Mouse (Mus musculus) thymus, postnatal 10 days (tissue): ENCODE data around the gene Zfp319.
A peak's percentile ranks its signal among the peaks of the same experiment; 100 is the strongest.

ENCODE experiments used
- DNase-seq, 2 experiments: peaks; one replicate each; pipeline ENCODE4 v3.0.0; 2021; ENCODE audit warnings: low spot score in 2 of 2

Gene Zfp319

GRCm38 (mm10) chr8:95310342-95310970, 21.3 kb downstream of the Zfp319 start, which contains the start of gene Tepp:
TSS of gene Tepp (plus strand) at chr8:95310566.
- no peak for DNase-seq

GRCm38 (mm10) chr8:95306431-95306830, 25.3 kb downstream of the Zfp319 start, which contains the start of gene Cngb1:
TSS of gene Cngb1 (minus strand) at chr8:95306585.
- no peak for DNase-seq

GRCm38 (mm10) chr8:95305526-95305925, 26.2 kb downstream of the Zfp319 start:
- no peak for DNase-seq

GRCm38 (mm10) chr8:95302410-95302809, 29.3 kb downstream of the Zfp319 start:
- peak in 1 of 2 experiments; percentile 47 for DNase-seq

- no peak for DNase-seq
Observed at GRCm38 (mm10) chr8:95293891-95294290, 37.9 kb downstream of the Zfp319 start.

- DNase-seq: no peak
Observed at GRCm38 (mm10) chr8:95293172-95293571, 38.6 kb downstream of the Zfp319 start.

- no peak for DNase-seq
Observed at GRCm38 (mm10) chr8:95289066-95289650, 42.6 kb downstream of the Zfp319 start.

- DNase-seq: no peak
Observed at GRCm38 (mm10) chr8:95281493-95281892, 50.3 kb downstream of the Zfp319 start.
